In genomic region chr19:28283241-28284097, GRCm38 (mm10) we compare ENCODE assay signal across 22 mouse cellular contexts.
A peak's percentile ranks its signal among the peaks of the same experiment; 100 is the strongest.
DNase-seq lines count a peak whose midpoint lies in the region; ATAC-seq and TF ChIP-seq lines count a peak whose summit lies in the region.
"Had no signal": no experiment of that assay in that cellular context is flagged by ENCODE, and none has a peak within 500 bp of the region (broad histone marks: within the 10 kb centered on the region; RNA-seq: fewer than 3 reads in every experiment).

No protein-coding gene starts in this region.

- CTCF ChIA-PET in Patski (lab: Charles Lee) = no interaction called here

- no peaks in the 10 kb centered on the region for H3K79me2 ChIP-seq in myocyte (ENCODE audit: control insufficient read depth, insufficient read depth)

- POLR2A ChIA-PET in Patski (lab: Charles Lee) = interaction anchor here (0.6 kb wide), 1 partner anchor 209 kb away, joined by 3 read pairs; no protein-coding TSS in a partner anchor

- H3ac ChIP-seq in myocyte (ENCODE audit: control insufficient read depth, insufficient read length) = no peak overlapping the region

- no peak overlapping the region for H3K27ac ChIP-seq in forebrain, embryonic 11.5 days (ENCODE audit: low read depth, low read length)
- H3K27ac ChIP-seq: heart, embryonic 13.5 days; hindbrain, postnatal 0 days; kidney, postnatal 0 days had no signal

- peak overlapping the region; percentile 64 for H3K4me2 ChIP-seq in myocyte (ENCODE audit: low read depth)
- H3K4me2 ChIP-seq in forebrain, embryonic 11.5 days (ENCODE audit: low read depth, low read length, severe bottlenecking) = no peak overlapping the region
- H3K4me2 ChIP-seq: heart, embryonic 13.5 days had no signal

- no peaks in the 10 kb centered on the region for H3K36me3 ChIP-seq in myocyte (ENCODE audit: control insufficient read depth, insufficient read depth)
- H3K36me3 ChIP-seq in forebrain, embryonic 11.5 days (ENCODE audit: control insufficient read depth, insufficient read depth, low read length) = no peaks in the 10 kb centered on the region
- H3K36me3 ChIP-seq: heart, embryonic 13.5 days had no signal

- H3K9me3 ChIP-seq in forebrain, embryonic 11.5 days (ENCODE audit: control insufficient read depth, low read length) = no peaks in the 10 kb centered on the region
- H3K9me3 ChIP-seq: heart, embryonic 13.5 days had no signal

- no peaks in the 10 kb centered on the region for H3K4me1 ChIP-seq in forebrain, embryonic 11.5 days (replicated peaks; ENCODE audit: control insufficient read depth, insufficient read depth, low read length)
- H3K4me1 ChIP-seq: heart, embryonic 13.5 days had no signal

- 93% methylated on average over 7 of the region's 7 CpGs for WGBS in forebrain, embryonic 11.5 days

- DNase-seq in heart, postnatal 14 days = peak; percentile 5
- no peak for DNase-seq in heart, adult 8-10 months (ENCODE audit: low spot score)
- DNase-seq in Patski (ENCODE audit: low read depth, low spot score) = no peak
- peak; percentile 73 for DNase-seq in fibroblast of lung, adult 2 months (ENCODE audit: low read depth)
- DNase-seq in adrenal gland, postnatal 25 days = no peak
- no peak for DNase-seq in forebrain, embryonic 11.5 days (ENCODE audit: low spot score)
- DNase-seq: adrenal gland, postnatal 36 days; cerebellum, adult 11-12 months; cerebellum, postnatal 36 days; heart, postnatal 36 days; kidney, adult 18-20 months; layer of hippocampus, postnatal 36 days; liver, postnatal 0 days; lung, postnatal 10 days; right cerebral cortex, postnatal 4 days; thymus, postnatal 14 days had no signal

- H3K9ac ChIP-seq in forebrain, embryonic 11.5 days (ENCODE audit: low read length) = no peak overlapping the region
- H3K9ac ChIP-seq: heart, embryonic 13.5 days; liver, postnatal 0 days had no signal

- in situ Hi-C loops in Patski (cut with MboI; ENCODE audit: low pct_unique_long_range_greater_than_20kb) = no loop called here

- H3K27me3 ChIP-seq in Patski = no peaks in the 10 kb centered on the region
- H3K27me3 ChIP-seq in myocyte (ENCODE audit: control insufficient read depth, insufficient read depth, insufficient read length) = no peaks in the 10 kb centered on the region
- H3K27me3 ChIP-seq in forebrain, embryonic 11.5 days (ENCODE audit: control insufficient read depth, insufficient read depth, low read length) = no peaks in the 10 kb centered on the region
- H3K27me3 ChIP-seq: heart, embryonic 13.5 days had no signal

- no peak overlapping the region for H3K4me3 ChIP-seq in myocyte
- H3K4me3 ChIP-seq in forebrain, embryonic 11.5 days (ENCODE audit: low read depth, low read length) = no peak overlapping the region
- H3K4me3 ChIP-seq: heart, embryonic 13.5 days had no signal

- ATAC-seq in Patski = peak; percentile 51
- no peak for ATAC-seq in forebrain, embryonic 11.5 days (replicated peaks; ENCODE audit: low FRiP score)
- ATAC-seq: forebrain, embryonic 16.5 days; hindbrain, postnatal 0 days; liver, postnatal 0 days; midbrain, embryonic 16.5 days had no signal

- TF ChIP-seq CTCF in Patski (IDR thresholded peaks at IDR 0.05) = no peak

- no peak for TF ChIP-seq POLR2A in myocyte (IDR thresholded peaks at IDR 0.05; ENCODE audit: insufficient read length, low read depth)

- intact Hi-C loops in heart, postnatal 14 days (cut with DNase I) = no loop called here

TF ChIP-seq in myocyte, 11 proteins besides CTCF, POLR2A, EP300 and RAD21:
- TF ChIP-seq CEBPB (IDR thresholded peaks at IDR 0.05; ENCODE audit: insufficient read depth, poor library complexity, severe bottlenecking) = no peak
- no peak for TF ChIP-seq MYOG (IDR thresholded peaks at IDR 0.05; ENCODE audit: control insufficient read depth in 1 of 3, insufficient read depth in 1 of 3, insufficient read length in 2 of 3, low read depth in 2 of 3)
- no peak for TF ChIP-seq POLR2AphosphoS2 (IDR thresholded peaks at IDR 0.05; ENCODE audit: insufficient read length, low read depth)
- no peak for TF ChIP-seq USF1 (IDR thresholded peaks at IDR 0.05; ENCODE audit: low read depth)
- TF ChIP-seq MYOD1 (IDR thresholded peaks at IDR 0.05; ENCODE audit: control insufficient read depth in 1 of 3, insufficient read length in 2 of 3, low read depth in 2 of 3) = no peak
- TF ChIP-seq TCF12 (IDR thresholded peaks at IDR 0.05; ENCODE audit: insufficient read depth, poor library complexity, severe bottlenecking) = no peak
- no peak for TF ChIP-seq TCF3 (IDR thresholded peaks at IDR 0.05; ENCODE audit: insufficient read length, low read depth)
- no peak for TF ChIP-seq SRF (IDR thresholded peaks at IDR 0.05; ENCODE audit: control insufficient read depth, insufficient read length, low read depth)
- TF ChIP-seq MAX (IDR thresholded peaks at IDR 0.05; ENCODE audit: low read depth) = no peak
- TF ChIP-seq REST (IDR thresholded peaks at IDR 0.05; ENCODE audit: insufficient read depth, insufficient read length) = no peak
- TF ChIP-seq E2F4 (IDR thresholded peaks at IDR 0.05; ENCODE audit: insufficient read depth) = no peak

Comparison
In these comparisons a context has a peak if more than half of its experiments do, and no peak if none do; other contexts are left out.
1. DNase-seq: peak in heart, postnatal 14 days (2 of 2) and fibroblast of lung, adult 2 months (single experiment); none in heart, adult 8-10 months (single experiment), Patski (single experiment), adrenal gland, postnatal 25 days (single experiment) and forebrain, embryonic 11.5 days (single experiment).